Mouse (Mus musculus) thymus, adult 18-20 months (tissue): Measurements from ENCODE around the gene Fpr1.
"Not testable (repeated sequence)": the region's sequence is repeated elsewhere in the genome, so short reads cannot be mapped to it uniquely, and the experiment has no call there.

Source experiments
- DNase-seq, 2 experiments: peaks; one replicate each; pipeline ENCODE4 v3.0.0; 2022; ENCODE audit warnings: mixed read lengths in 2 of 2

Gene Fpr1

DNA sequence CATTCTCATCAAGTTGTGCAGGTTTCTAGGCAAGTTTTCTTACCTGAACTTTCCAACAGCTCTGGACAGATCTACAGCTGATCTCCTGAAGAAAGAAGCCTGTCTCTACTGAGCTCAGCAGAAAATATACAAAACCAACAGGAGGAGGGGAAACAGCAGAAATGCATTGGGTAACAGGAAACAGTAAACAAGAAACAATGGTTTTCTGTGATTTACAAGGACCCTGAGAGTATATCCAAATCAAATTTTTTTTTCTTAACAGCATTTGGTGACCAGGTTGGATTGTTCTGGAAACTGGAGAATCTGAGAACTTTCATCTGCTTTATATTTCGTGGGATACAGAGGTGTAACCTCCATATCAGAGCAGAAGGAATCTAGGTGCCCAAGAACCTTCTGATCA is at the start of gene Fpr1:
Gene Fpr1 (minus strand): TSS at position 101 of the 400 bp plus-strand sequence.
- no peak for DNase-seq

DNA sequence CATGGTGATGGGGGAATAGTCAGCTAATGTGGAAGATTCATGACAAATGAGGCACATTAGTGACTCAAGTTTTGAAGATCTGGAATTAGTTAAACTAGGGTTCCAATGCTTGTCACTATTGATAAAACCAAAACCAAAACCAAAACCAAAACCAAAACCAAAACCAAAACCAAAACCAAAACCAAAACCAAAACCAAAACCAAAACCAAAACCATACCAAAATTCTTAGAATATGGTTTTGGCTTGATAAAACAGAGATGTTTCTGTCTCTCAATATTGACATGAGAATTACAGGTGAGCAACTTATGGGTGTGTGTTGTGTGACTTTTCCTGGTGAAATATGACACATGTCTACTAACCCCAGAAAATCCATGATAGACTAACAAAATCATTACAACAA is 34.0 kb upstream of the Fpr1 start:
- DNase-seq = no peak

DNA sequence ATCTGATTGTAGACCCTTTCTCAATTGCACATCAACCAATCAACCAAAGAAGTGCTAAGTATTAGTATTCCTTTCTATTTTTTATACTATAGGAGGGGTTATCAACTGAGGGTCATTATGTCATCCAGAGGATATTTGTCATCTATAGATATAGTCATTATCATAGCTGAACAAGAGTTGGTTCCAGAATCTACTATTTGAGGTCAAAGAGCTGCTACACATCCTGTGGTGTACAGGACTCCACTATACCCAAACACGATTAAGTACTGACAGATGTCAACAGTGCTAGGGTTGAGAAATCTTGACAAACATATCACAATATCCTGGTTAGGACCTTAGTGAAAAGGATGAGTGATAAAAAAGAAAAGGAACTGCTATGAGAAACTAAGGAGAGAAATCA is 33.6 kb upstream of the Fpr1 start:
- no peak for DNase-seq

DNA sequence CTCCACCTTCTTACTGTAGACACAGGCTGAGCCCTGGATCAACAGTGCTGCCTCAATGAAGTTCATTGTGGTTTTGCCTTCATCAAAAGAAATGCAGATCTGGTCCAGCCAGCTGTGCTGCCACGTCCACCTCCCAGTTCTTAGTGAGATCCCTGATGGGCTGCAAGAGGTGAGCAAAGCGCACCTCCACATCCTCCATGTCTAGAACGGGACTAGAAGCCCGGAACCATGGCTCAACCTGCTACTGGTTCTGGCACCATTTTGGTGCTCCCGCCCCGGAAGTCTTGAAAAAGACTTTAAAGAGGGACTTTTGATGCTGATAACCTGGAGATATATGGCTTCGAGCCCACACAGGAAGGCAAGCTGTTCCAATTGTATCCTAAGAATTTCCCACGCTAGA is 28.9 kb upstream of the Fpr1 start:
- DNase-seq = not testable (repeated sequence)

DNA sequence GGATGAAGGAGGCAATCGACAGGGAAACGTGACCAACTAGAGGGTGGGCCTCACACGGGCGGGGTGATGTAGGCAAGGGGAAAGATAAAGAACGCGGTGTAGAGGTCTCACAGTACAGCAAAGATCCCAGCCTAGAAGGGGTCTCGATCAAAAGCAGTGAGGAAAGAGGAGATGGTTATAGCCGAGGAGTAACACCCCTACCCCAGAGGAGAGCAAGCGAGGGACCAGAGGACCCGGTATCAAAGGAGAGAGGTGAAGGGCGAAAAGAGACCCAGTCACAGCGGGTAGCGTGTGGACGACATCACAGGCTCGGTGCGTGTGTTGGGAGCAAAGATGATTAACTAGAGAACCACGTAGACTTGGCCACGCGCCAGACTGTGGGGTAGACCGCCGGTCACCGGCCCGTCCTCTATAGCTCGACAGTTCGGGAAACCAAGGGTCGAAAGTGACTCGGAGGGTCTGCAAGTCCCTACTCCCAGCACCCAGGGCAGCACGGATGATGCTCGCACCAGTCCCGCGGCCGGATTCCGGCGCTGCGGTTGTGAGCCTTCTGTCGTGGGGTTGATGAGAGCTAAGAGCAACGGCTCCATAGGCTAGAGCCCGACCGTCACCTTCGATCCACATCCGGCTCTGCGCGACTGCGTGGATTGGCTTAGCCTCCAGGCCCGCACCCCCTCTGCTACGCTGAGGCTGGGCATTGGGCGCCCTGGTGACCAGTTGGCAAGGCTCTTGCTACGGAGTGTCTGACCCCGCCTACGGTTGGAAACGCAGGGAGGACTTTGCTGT is 26.1 kb upstream of the Fpr1 start:
- peak; percentile 24 to 26 for DNase-seq

DNA sequence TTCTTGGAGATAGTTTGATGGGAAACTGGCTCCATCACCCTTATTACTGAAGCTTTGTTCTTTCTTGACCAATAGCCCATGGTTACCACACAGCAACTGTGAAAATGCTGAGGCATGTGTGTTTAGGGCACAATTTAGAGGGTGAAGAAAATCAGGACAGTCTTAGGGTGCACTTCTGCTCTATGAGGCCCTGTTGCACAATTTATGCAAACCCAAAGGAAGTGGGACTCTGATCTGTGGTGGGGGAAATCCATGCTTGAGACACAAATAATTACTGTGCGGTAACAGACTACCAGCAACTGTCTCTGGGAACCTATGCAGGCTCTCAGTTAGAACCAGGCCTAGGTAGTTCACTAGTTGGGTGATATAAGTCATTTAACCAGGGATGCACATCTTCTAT is 17.0 kb upstream of the Fpr1 start:
- no peak for DNase-seq

DNA sequence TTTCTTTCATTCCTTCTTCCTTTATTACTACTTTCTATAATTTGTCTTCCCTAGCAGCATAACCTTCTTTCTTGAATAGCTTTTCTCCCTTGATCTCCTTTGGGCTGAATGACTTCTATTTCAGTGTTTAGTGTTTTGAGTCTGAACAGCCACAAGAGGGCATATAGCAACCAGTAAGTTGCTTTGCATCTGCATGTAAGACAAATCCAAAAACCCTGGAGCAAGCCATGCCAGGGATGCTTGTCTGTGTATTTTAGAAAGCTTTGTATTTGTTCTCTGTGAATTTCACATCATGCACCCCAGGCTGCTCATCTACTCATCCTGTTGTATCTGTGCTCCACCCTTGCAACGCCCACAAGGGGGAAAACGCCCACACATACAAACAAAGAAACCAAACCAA is 15.5 kb upstream of the Fpr1 start:
- no peak for DNase-seq

DNA sequence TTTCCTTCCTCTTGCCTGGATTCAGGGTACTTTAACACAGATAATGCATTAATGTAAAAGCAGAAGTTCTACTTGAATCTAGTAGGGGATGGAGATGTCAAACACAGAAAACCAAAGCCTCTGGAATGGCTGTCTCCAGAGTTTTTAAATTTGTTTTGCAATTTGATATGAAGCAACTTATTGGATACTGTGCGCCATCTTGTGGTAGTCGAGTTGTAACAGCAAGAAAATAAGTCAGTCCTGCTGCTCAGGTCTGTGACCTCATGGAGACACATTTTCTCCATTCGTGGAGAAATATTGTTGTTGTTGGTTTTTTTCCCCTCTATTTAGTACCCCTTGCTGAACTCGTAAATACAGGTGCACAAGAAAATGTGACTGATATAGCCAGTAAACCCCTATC is 12.3 kb upstream of the Fpr1 start:
- DNase-seq = no peak

DNA sequence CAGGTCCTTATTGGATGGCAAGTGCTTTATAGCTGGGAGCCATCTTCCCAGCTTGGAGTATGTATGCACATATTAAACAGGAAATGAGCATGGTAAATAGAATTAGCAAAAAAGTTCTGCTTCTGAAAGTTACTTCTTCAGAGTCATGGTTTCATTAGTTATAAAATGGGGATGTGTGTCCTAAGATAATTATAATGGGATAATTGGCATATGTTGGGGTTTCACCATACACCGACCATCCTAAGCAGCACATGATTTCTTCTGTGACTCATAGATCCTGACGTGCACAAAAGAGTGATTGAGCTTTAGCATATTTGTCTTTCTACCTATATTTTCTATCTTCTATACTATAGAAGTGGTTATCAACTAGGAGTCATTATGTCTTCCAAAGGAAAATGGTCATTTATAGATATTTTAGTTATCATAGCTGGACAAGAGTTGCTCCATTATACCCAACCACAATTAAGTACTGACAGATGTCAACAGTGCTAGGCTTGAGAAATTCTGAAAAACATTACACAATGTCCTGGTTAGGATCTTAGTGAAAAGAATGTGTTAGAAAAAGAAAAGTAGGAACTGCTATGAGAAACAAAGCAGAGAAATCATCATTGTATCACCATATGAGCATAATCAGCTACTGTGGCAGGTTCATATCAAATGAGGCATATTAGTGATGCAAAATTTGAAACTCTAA is 6.1 kb upstream of the Fpr1 start:
- no peak for DNase-seq

GRCm38 (mm10) chr17:17887774-17888248 is 4.1 kb upstream of the Fpr1 start, which contains the start of the genes Fpr2 and Fpr3:
Gene Fpr2, plus strand, starts transcription at chr17:17887824.
Gene Fpr3, plus strand, starts transcription at chr17:17887852.
- no peak for DNase-seq

- no peak for DNase-seq
Measured at GRCm38 (mm10) chr17:17882672-17883071, 1.1 kb downstream of the Fpr1 start.

DNA sequence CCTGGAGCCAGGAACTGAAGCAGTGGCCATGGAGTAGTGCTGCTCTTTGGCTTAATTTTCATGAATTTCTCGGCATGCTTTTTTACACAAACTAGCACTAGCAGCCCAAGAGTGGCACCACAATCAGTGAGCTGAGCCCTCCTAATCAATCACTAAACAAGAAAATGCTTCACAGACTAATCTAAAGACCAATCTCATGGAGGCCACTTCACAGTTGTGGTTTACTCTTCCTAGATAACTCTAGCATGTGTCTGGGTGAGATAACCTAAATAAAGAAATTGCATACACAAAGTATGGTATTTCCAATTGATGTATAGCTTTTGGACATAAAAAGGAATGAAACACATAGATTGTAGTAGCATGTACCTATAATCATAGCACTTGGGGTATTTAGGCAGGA is 4.4 kb downstream of the Fpr1 start:
- no peak for DNase-seq

GRCm38 (mm10) chr17:17871697-17872096 is 12.0 kb downstream of the Fpr1 start:
- no peak for DNase-seq

DNA sequence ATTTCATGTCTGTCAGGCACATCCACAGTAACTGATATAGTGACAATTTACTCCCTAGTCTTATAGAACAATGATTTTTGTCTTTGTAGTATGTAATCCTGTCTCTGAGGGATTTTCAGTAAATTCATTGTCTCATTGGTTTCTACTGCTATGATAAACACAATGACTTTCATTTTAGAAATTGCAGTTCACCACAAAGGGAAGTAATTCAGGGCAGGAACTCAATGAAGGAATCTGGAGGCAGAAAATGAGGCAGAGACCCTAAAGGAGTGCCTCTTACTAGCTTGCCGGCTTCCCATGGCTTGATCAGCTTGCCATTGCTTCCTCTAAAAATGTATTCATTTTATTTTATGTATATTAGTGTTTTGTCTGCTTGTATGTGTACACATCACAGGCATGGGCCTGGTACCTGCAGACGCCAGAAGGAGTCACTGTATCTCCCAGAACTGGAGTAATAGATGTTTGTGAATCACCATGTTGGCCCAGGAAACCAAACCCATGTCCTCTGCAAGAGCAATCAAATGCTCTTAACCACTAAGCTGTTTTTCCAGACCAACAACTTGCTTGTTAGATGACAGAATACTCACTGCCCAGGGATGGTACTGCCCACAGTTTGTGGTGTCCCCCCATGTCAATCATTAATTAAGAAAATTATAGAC is 12.7 kb downstream of the Fpr1 start:
- DNase-seq = no peak

GRCm38 (mm10) chr17:17866801-17867469 is 16.8 kb downstream of the Fpr1 start:
- DNase-seq = no peak

GRCm38 (mm10) chr17:17865168-17865567 is 18.6 kb downstream of the Fpr1 start:
- no peak for DNase-seq

DNA sequence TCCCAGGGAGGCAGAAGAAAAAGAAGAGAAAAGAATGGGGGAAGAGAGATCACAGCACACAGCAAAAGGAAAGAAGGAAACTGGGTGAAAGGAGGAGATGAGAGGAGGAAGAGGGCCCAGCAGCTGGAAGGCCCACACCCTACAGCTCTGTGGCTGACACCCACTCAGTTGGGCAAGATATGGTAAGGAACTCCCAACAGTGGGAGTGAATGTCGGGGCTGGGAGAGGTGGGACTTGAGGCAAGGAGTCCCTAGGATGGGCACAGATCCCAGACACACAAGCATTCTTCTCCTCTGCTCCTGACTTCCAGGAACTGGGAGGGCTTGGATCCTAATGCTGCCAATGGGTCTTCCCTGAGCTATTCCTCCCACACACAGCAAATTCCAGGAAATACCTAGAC is 21.4 kb downstream of the Fpr1 start:
- no peak for DNase-seq

DNA sequence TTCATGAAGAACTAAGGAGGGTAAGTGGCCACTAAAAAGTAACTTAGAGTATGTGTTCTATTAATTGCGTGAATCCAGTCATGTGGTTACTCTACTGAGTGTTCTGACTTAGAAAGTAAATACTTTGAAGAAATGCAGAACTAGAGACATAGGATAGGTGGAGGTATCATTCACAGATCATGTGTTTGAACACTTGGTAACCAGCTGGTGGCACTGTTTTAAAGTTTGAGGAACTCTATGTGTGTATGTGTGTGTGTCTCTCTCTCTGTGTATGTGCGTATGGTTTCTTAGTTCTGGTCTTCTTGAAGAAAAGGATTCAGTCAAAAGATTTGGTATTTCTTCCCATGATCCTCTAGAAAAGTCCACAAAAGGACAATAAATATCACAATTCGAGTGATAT is 23.6 kb downstream of the Fpr1 start:
- no peak for DNase-seq

DNA sequence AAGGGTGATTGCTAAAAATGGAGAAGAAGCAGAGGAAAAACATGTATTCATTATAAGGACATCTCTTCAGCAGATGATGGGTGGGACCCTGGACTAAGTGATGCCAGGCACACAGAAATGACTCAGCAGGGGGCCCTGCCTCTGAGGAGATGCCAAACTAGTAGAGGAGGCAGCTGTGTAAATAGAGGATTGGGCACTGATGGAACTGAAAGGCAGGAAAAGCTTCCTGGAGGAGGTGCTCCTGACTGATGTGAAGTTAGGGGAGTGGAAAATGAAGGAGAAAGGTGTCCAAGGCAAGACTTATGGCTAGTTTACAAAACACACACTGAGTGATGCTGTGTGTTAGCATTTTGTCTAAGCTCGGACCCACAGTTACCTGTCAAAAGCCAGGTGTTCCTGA is 26.3 kb downstream of the Fpr1 start:
- DNase-seq = no peak

GRCm38 (mm10) chr17:17856612-17857011 is 27.1 kb downstream of the Fpr1 start:
- no peak for DNase-seq

DNA sequence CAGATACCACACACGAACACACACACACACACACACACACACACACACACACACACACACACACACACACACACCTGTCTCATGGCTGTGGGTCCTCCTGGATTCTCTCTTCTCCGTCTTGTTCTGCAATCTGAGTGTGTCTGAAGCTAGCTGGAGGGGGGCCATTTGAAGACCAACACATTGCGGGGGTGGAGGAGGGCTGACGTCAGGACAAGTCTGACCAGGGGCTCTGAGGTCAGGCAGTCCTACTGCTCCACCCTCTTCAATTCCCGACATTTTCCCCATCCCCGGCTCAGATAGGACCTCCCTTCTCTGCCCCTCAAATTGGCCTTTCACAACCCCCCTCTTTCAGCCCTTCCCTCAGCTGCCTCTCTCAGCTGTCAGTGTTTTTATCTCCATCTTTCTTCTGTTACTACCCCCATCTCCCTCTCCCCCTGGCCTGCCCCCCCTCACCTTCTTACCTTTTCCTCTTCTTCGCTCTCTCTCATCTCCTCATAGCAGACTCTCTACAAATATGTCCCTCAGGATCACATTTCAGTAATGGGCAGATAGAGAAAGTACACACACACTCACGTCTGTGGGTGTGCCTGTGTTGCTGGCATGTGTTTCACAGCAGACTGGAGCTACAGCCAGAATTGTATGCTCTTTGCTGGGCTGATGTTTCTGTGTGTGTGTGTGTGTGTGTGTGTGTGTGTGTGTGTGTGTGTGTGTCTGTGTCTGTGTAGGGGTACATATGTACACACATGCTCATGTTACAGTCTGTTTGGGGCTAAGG is 28.5 kb downstream of the Fpr1 start, which contains the start of gene Has1:
Gene Has1 (minus strand): TSS at position 142 of the 775 bp plus-strand sequence.
- DNase-seq = no peak
